Mouse (Mus musculus) intestine, postnatal 0 days (tissue): Measurements from ENCODE around the gene Apba2. TPM values are rescaled to one million over a fixed set of nuclear protein-coding genes. Genes with fewer than 3 reads are reported as not detected.

Source experiments
- ATAC-seq: fragments of 200-750 bp; cut with Nextera tagmentation; 2 replicates; pipeline ENCODE4 v1.8.0; 2017; ENCODE audit warnings: mild to moderate bottlenecking, moderate TSS enrichment, moderate library complexity
- H3K27ac ChIP-seq: fragments of 300-500 bp; sonication (generic); 2 replicates; pipeline ENCODE4 v1.5.1; 2014; ENCODE audit warnings: mild to moderate bottlenecking, low read depth, low read length, moderate library complexity
- H3K27me3 ChIP-seq: fragments of 300-500 bp; sonication (generic); replicated peaks from 2 replicates; pipeline ENCODE4 v1.6.1; 2014; ENCODE audit warnings: low read length, mixed read lengths; ENCODE audit not compliant: control insufficient read depth, insufficient read depth
- H3K36me3 ChIP-seq: fragments of 300-500 bp; sonication (generic); 2 replicates; pipeline ENCODE4 v1.6.1; 2014; ENCODE audit warnings: mild to moderate bottlenecking, moderate library complexity; ENCODE audit not compliant: control insufficient read depth, insufficient read depth
- H3K4me1 ChIP-seq: fragments of 300-500 bp; sonication (generic); replicated peaks from 2 replicates; pipeline ENCODE4 v1.6.1; 2014; ENCODE audit warnings: antibody characterized with exemption, low read length, mixed read lengths; ENCODE audit not compliant: control insufficient read depth, insufficient read depth
- H3K4me2 ChIP-seq: fragments of 300-500 bp; sonication (generic); replicated peaks from 2 replicates; pipeline ENCODE4 v1.6.1; 2014; ENCODE audit warnings: low read depth, mild to moderate bottlenecking, moderate library complexity
- H3K4me3 ChIP-seq: fragments of 300-500 bp; sonication (generic); 2 replicates; pipeline ENCODE4 v1.5.1; 2014; ENCODE audit warnings: low read depth, low read length
- H3K9ac ChIP-seq: fragments of 300-500 bp; sonication (generic); 2 replicates; pipeline ENCODE4 v1.6.1; 2014; ENCODE audit warnings: mild to moderate bottlenecking, low read depth, low read length
- H3K9me3 ChIP-seq: fragments of 300-500 bp; sonication (generic); 2 replicates; pipeline ENCODE4 v1.6.1; 2016; ENCODE audit warnings: mixed run types; ENCODE audit not compliant: control insufficient read depth
- CTCF ChIP-seq: sonication (generic); IDR thresholded peaks from 2 replicates; pipeline ENCODE4 v1.5.1; 2016; ENCODE audit warnings: low read depth, mild to moderate bottlenecking, control low read depth, antibody characterized with exemption, moderate library complexity
- WGBS: fragments of 180-500 bp; shearing (Covaris S2); extraction: QIAGEN DNeasy Blood & Tissue Kit; methylation state at CpG from one replicate; pipeline ENCODE4 v1.1.7; 2014; 5-methylcytosine and 5-hydroxymethylcytosine counted together
- polyA plus RNA-seq: library from polyadenylated mRNA; unstranded; fragments of >200 nt; fragmentation: Nextera tagmentation; extraction: Ambion mirVana; gene quantifications from 2 replicates; pipeline ENCODE4 v1.2.1, GENCODE M21; 2015

The Apba2 gene
- 4.1 and 4.3 TPM in 2 replicates for polyA plus RNA-seq

GRCm38 (mm10) chr7:64501536-64502270 is at the start of gene Apba2:
Gene Apba2, plus strand, starts transcription at chr7:64501706.
- H3K27me3 ChIP-seq, result peaks cover 32% of the 10 kb centered on the region
- no peaks in the 10 kb centered on the region for H3K9me3 ChIP-seq
- no peaks in the 10 kb centered on the region for H3K36me3 ChIP-seq
- no peaks in the 10 kb centered on the region for H3K4me1 ChIP-seq
- peak within 1 kb of the TSS; percentile 43 for H3K4me3 ChIP-seq
- H3K27ac ChIP-seq, result no peak within 1 kb of the TSS
- ATAC-seq, result peak; percentile 49; the same call in 1 of the 2 replicates
- under 1% methylated on average over 92 of the region's 96 CpGs for WGBS
- H3K4me2 ChIP-seq, result peak within 1 kb of the TSS; percentile 69
- peak within 1 kb of the TSS; percentile 22; the same call in 1 of the 2 replicates for H3K9ac ChIP-seq
- peak; percentile 74 for TF ChIP-seq CTCF

- no peaks in the 10 kb centered on the region for H3K36me3 ChIP-seq
- H3K9ac ChIP-seq, result no peak overlapping the region
- H3K4me3 ChIP-seq, result no peak overlapping the region
- 67% methylated on average over 5 of the region's 5 CpGs for WGBS
- H3K27ac ChIP-seq, result no peak overlapping the region
- TF ChIP-seq CTCF, result no peak
- no peaks in the 10 kb centered on the region for H3K4me1 ChIP-seq
- no peaks in the 10 kb centered on the region for H3K9me3 ChIP-seq
- ATAC-seq, result no peak
- H3K27me3 ChIP-seq, result no peaks in the 10 kb centered on the region
- no peak overlapping the region for H3K4me2 ChIP-seq
Measured at GRCm38 (mm10) chr7:64451861-64452382, 49.6 kb upstream of the Apba2 start.

- WGBS, result 78% methylated on average over 4 of the region's 4 CpGs
- no peak for TF ChIP-seq CTCF
Measured at GRCm38 (mm10) chr7:64452471-64453222, 48.9 kb upstream of the Apba2 start.

GRCm38 (mm10) chr7:64456176-64456575 is 45.3 kb upstream of the Apba2 start:
- H3K4me2 ChIP-seq, result no peak overlapping the region
- H3K9ac ChIP-seq, result no peak overlapping the region
- no peaks in the 10 kb centered on the region for H3K27me3 ChIP-seq
- no peak for TF ChIP-seq CTCF
- ATAC-seq, result no peak
- H3K4me1 ChIP-seq, result no peaks in the 10 kb centered on the region
- H3K36me3 ChIP-seq, result no peaks in the 10 kb centered on the region
- H3K27ac ChIP-seq, result no peak overlapping the region
- H3K4me3 ChIP-seq, result no peak overlapping the region
- H3K9me3 ChIP-seq, result no peaks in the 10 kb centered on the region
- WGBS, result 81% methylated on average over 4 of the region's 4 CpGs

More at GRCm38 (mm10) chr7:64452471-64453222, 48.9 kb upstream of the Apba2 start:
- Histone ChIP-seq H3K4me1 (no peaks in the 10 kb centered on the region), H3K27me3 (no peaks in the 10 kb centered on the region), H3K4me3 (no peak overlapping the region), H3K36me3 (no peaks in the 10 kb centered on the region), H3K4me2 (no peak overlapping the region), H3K9me3 (no peaks in the 10 kb centered on the region), H3K27ac (no peak overlapping the region), H3K9ac (no peak overlapping the region)
- ATAC-seq, result no peak

- Histone ChIP-seq H3K9ac (no peak overlapping the region), H3K4me3 (no peak overlapping the region), H3K4me2 (no peak overlapping the region), H3K4me1 (no peaks in the 10 kb centered on the region), H3K27me3 (no peaks in the 10 kb centered on the region), H3K36me3 (no peaks in the 10 kb centered on the region), H3K27ac (no peak overlapping the region), H3K9me3 (no peaks in the 10 kb centered on the region)
- TF ChIP-seq CTCF, result no peak
- no peak for ATAC-seq
- WGBS, result 72% methylated on average over 3 of the region's 3 CpGs
Measured at GRCm38 (mm10) chr7:64456676-64457075, 44.8 kb upstream of the Apba2 start.

- H3K9me3 ChIP-seq, result no peaks in the 10 kb centered on the region
- no peaks in the 10 kb centered on the region for H3K27me3 ChIP-seq
- ATAC-seq, result no peak
- H3K9ac ChIP-seq, result no peak overlapping the region
- H3K4me2 ChIP-seq, result no peak overlapping the region
- no peak overlapping the region for H3K4me3 ChIP-seq
- TF ChIP-seq CTCF, result no peak
- no peaks in the 10 kb centered on the region for H3K36me3 ChIP-seq
- H3K4me1 ChIP-seq, result no peaks in the 10 kb centered on the region
- 85% methylated on average over 2 of the region's 2 CpGs for WGBS
- H3K27ac ChIP-seq, result no peak overlapping the region
Measured at GRCm38 (mm10) chr7:64457811-64458210, 43.7 kb upstream of the Apba2 start.
